Mouse (Mus musculus) forebrain, embryonic 16.5 days (tissue): ENCODE results near the gene Arhgap23. TPM values are rescaled to one million over a fixed set of nuclear protein-coding genes. Genes with fewer than 3 reads are reported as not detected.

Experiments
- ATAC-seq: fragments of 200-750 bp; cut with Nextera tagmentation; 2 replicates; pipeline ENCODE4 v1.8.0; 2017; ENCODE audit warnings: mild to moderate bottlenecking, moderate library complexity
- H3K27ac ChIP-seq: fragments of 300-500 bp; sonication (generic); 2 replicates; pipeline ENCODE4 v1.5.1; 2014; ENCODE audit warnings: low read length, control low read depth
- H3K27me3 ChIP-seq: fragments of 300-500 bp; sonication (generic); replicated peaks from 2 replicates; pipeline ENCODE4 v1.6.1; 2014; ENCODE audit warnings: low read length; ENCODE audit not compliant: control insufficient read depth, insufficient read depth
- H3K36me3 ChIP-seq: fragments of 300-500 bp; sonication (generic); 2 replicates; pipeline ENCODE4 v1.6.1; 2014; ENCODE audit not compliant: control insufficient read depth, insufficient read depth
- H3K4me1 ChIP-seq: fragments of 300-500 bp; sonication (generic); replicated peaks from 2 replicates; pipeline ENCODE4 v1.6.1; 2014; ENCODE audit warnings: low read length; ENCODE audit not compliant: control insufficient read depth, insufficient read depth
- H3K4me2 ChIP-seq: fragments of 300-500 bp; sonication (generic); 2 replicates; pipeline ENCODE4 v1.6.1; 2014; ENCODE audit warnings: mild to moderate bottlenecking, low read length, control low read depth
- H3K4me3 ChIP-seq: fragments of 300-500 bp; sonication (generic); replicated peaks from 2 replicates; pipeline ENCODE4 v1.5.1; 2014; ENCODE audit warnings: mild to moderate bottlenecking, low read length, control low read depth
- H3K9ac ChIP-seq: fragments of 300-500 bp; sonication (generic); replicated peaks from 2 replicates; pipeline ENCODE4 v1.6.1; 2014; ENCODE audit warnings: low read depth, low read length, control low read depth
- H3K9me3 ChIP-seq: fragments of 300-500 bp; sonication (generic); 2 replicates; pipeline ENCODE4 v1.6.1; 2016; ENCODE audit warnings: low read length; ENCODE audit not compliant: control insufficient read depth
- WGBS: fragments of 180-500 bp; shearing (Covaris S2); extraction: QIAGEN DNeasy Blood & Tissue Kit; methylation state at CpG from one replicate; pipeline ENCODE4 v1.1.7; 2014; 5-methylcytosine and 5-hydroxymethylcytosine counted together
- polyA plus RNA-seq: library from polyadenylated mRNA; unstranded; fragments of >200 nt; fragmentation: Nextera tagmentation; extraction: Ambion mirVana; gene quantifications from 2 replicates; pipeline ENCODE4 v1.2.1, GENCODE M21; 2015

Gene Arhgap23
- polyA plus RNA-seq, 1 experiment from 2014 or later: 7.5 TPM

- Histone ChIP-seq H3K27ac (no peak overlapping the region), H3K9ac (no peak overlapping the region), H3K9me3 (peaks cover 2% of the 10 kb centered on the region; the same call in 1 of the 2 replicates), H3K4me1 (no peaks in the 10 kb centered on the region), H3K4me3 (no peak overlapping the region), H3K4me2 (no peak overlapping the region), H3K36me3 (peaks cover 17% of the 10 kb centered on the region), H3K27me3 (no peaks in the 10 kb centered on the region)
- ATAC-seq: no peak
- 63% methylated on average over 3 of the region's 3 CpGs for WGBS
These were observed 97.7 kb downstream of the Arhgap23 start for GRCm38 (mm10) chr11:97513066-97513465.

DNA sequence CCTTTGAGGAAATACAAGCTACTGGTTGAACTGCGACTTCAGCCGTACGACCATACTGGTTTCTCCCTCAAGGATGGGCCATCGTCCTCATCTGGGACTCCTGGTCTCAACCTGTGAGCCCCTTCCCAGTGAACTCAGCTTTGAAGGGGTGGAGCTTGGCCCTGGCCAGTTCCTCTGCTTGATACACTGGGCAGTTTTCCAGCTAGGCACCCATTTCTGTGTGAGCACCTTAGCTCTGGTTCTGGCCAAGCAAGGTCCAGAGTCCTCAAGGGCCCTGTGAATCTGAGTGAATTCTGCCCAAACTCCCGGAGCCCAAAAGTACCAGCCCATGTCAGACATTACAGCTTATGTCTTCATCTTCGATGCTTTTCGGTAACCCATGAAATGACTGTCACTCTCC is 105.2 kb downstream of the Arhgap23 start:
- Histone ChIP-seq H3K4me2 (no peak overlapping the region), H3K9me3 (no peaks in the 10 kb centered on the region; the same call in 1 of the 2 replicates), H3K27me3 (no peaks in the 10 kb centered on the region), H3K9ac (no peak overlapping the region), H3K36me3 (peaks cover 23% of the 10 kb centered on the region), H3K27ac (no peak overlapping the region), H3K4me1 (no peaks in the 10 kb centered on the region), H3K4me3 (no peak overlapping the region)
- no peak for ATAC-seq
- 96% methylated on average over 7 of the region's 7 CpGs for WGBS

DNA sequence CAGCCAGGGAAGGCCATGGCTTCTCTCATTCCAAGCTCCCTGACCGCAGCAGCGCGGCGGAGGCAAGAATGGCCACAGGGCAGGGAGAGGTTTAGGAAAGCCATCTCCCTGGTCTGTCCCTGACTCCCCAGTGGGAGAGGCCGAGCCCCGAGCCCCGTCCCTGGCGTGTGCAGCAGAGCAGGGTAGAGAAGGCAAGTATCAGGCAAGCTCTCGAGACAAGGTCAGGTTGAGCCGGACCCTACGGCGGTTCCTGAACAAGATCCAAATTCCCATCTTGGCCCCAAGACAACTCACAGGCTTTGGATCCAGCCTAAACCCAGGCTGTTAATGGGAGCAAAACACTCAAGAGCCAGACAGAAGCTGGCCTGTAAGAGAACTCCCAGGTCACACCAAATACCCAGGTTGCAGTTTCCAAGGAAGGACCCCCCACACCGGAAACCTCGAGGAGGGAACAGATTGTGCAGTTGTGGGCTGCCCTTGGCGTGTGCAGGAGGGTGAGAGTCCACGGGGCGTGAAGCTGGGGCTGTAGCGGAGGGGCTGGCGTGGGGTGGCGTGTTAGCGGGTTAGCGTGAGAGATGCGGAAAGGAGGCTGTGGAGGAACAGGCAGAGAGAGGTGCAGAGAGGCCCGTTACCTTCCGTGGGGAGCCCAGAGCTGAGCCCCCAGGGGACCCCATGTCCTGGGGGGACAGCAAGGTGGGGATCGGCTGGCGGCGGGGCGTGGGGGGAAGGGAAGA is 106.6 kb downstream of the Arhgap23 start:
- Histone ChIP-seq H3K4me2 (no peak overlapping the region), H3K27ac (no peak overlapping the region), H3K9me3 (no peaks in the 10 kb centered on the region), H3K27me3 (no peaks in the 10 kb centered on the region), H3K4me3 (no peak overlapping the region), H3K36me3 (peaks cover 20% of the 10 kb centered on the region), H3K4me1 (no peaks in the 10 kb centered on the region), H3K9ac (no peak overlapping the region)
- 87% methylated on average over 29 of the region's 29 CpGs for WGBS
- no peak; the same call in 1 of the 2 replicates for ATAC-seq

GRCm38 (mm10) chr11:97523107-97523506 is 107.8 kb downstream of the Arhgap23 start:
- ATAC-seq: no peak; the same call in 1 of the 2 replicates
- Histone ChIP-seq H3K4me1 (no peaks in the 10 kb centered on the region), H3K27ac (no peak overlapping the region), H3K9ac (no peak overlapping the region), H3K9me3 (no peaks in the 10 kb centered on the region), H3K27me3 (no peaks in the 10 kb centered on the region), H3K4me3 (no peak overlapping the region), H3K4me2 (no peak overlapping the region), H3K36me3 (peaks cover 20% of the 10 kb centered on the region)
- WGBS: 88% methylated on average over 14 of the region's 14 CpGs

GRCm38 (mm10) chr11:97523827-97524261 is 108.5 kb downstream of the Arhgap23 start:
- H3K36me3 ChIP-seq: peaks cover 18% of the 10 kb centered on the region
- no peaks in the 10 kb centered on the region for H3K9me3 ChIP-seq
- 0% methylated on average over 1 of the region's 1 CpGs for WGBS
- no peak for ATAC-seq
- H3K4me2 ChIP-seq: no peak overlapping the region
- H3K9ac ChIP-seq: no peak overlapping the region
- H3K27me3 ChIP-seq: no peaks in the 10 kb centered on the region
- no peak overlapping the region for H3K4me3 ChIP-seq
- H3K27ac ChIP-seq: no peak overlapping the region
- H3K4me1 ChIP-seq: no peaks in the 10 kb centered on the region

DNA sequence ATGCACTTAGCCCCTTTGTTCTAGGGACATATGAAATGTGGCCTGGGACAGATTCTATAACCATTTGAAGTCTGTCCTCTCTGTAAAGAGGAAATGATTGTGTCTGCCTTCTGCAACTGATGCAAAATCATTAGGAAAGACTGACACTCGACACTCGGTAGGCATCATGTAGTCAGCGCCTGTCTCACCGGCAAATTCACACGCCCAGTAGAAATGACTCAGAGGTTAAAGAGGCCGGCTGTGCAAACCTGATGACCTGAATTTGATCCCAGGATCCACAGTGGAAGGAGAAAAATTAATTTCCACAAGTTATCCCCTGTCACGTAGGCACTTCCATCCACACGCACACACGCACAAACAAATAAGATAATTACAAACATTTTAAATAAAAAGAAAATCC is 109.0 kb downstream of the Arhgap23 start:
- WGBS: 68% methylated on average over 9 of the region's 9 CpGs
- no peaks in the 10 kb centered on the region for H3K4me1 ChIP-seq
- no peaks in the 10 kb centered on the region for H3K9me3 ChIP-seq
- ATAC-seq: no peak
- no peak overlapping the region for H3K4me3 ChIP-seq
- peaks cover 18% of the 10 kb centered on the region for H3K36me3 ChIP-seq
- H3K27ac ChIP-seq: no peak overlapping the region
- no peak overlapping the region for H3K9ac ChIP-seq
- H3K4me2 ChIP-seq: no peak overlapping the region
- no peaks in the 10 kb centered on the region for H3K27me3 ChIP-seq

- Histone ChIP-seq H3K36me3 (peaks cover 18% of the 10 kb centered on the region), H3K27me3 (no peaks in the 10 kb centered on the region), H3K4me1 (no peaks in the 10 kb centered on the region), H3K27ac (no peak overlapping the region), H3K4me2 (no peak overlapping the region), H3K9ac (no peak overlapping the region), H3K9me3 (no peaks in the 10 kb centered on the region), H3K4me3 (no peak overlapping the region)
- 89% methylated on average over 6 of the region's 6 CpGs for WGBS
- no peak for ATAC-seq
These were observed 110.0 kb downstream of the Arhgap23 start for GRCm38 (mm10) chr11:97525313-97525712.

GRCm38 (mm10) chr11:97528282-97528808 is 113.0 kb downstream of the Arhgap23 start:
- Histone ChIP-seq H3K9ac (no peak overlapping the region), H3K4me3 (no peak overlapping the region), H3K36me3 (peaks cover 8% of the 10 kb centered on the region; the same call in 1 of the 2 replicates), H3K4me2 (no peak overlapping the region), H3K27me3 (peaks cover 5% of the 10 kb centered on the region), H3K9me3 (no peaks in the 10 kb centered on the region), H3K27ac (no peak overlapping the region), H3K4me1 (peaks cover 18% of the 10 kb centered on the region)
- no peak for ATAC-seq
- 83% methylated on average over 18 of the region's 18 CpGs for WGBS

DNA sequence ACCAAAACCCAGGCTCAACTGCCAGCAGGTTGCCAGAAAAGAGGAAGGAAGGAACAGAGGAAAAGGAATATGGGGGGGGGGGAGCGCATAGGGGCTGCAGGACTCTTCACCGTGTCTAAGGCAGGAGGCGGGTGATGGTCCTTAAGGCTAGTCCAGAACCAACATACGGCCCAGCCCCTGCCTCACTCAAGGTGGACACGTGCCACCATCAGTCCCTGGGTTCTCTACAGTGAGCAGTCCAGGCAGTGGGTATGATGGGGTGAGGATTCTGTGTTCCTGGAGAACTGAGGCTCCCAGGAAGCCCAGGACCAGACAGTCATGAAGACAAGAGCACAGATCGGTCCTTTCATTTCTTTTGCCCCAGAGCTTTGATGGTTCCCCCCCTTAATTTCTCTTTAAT is 114.7 kb downstream of the Arhgap23 start:
- H3K4me1 ChIP-seq: peaks cover 27% of the 10 kb centered on the region
- peaks cover 11% of the 10 kb centered on the region for H3K36me3 ChIP-seq
- H3K9ac ChIP-seq: no peak overlapping the region
- no peaks in the 10 kb centered on the region for H3K9me3 ChIP-seq
- no peak overlapping the region for H3K27ac ChIP-seq
- H3K27me3 ChIP-seq: peaks cover 10% of the 10 kb centered on the region
- WGBS: 84% methylated on average over 6 of the region's 6 CpGs
- H3K4me3 ChIP-seq: no peak overlapping the region
- no peak for ATAC-seq
- H3K4me2 ChIP-seq: no peak overlapping the region
